Mouse (Mus musculus) forebrain, embryonic 10.5 days (tissue): ENCODE data around the gene Gm45808. TPM values are rescaled to one million over a fixed set of nuclear protein-coding genes. Genes with fewer than 3 reads are reported as not detected.
"Not testable (repeated sequence)": the region's sequence is repeated elsewhere in the genome, so short reads cannot be mapped to it uniquely, and the experiment has no call there.

Source experiments
- DNase-seq: peaks from one replicate; pipeline ENCODE4 v3.0.0-alpha.2; 2017; ENCODE audit warnings: low spot score; ENCODE audit errors: extremely low spot score
- H3K27ac ChIP-seq: fragments of 300-500 bp; sonication (generic); 2 replicates; pipeline ENCODE4 v1.5.1; 2016; ENCODE audit warnings: mild to moderate bottlenecking
- H3K27me3 ChIP-seq: fragments of 300-500 bp; sonication (generic); 2 replicates; pipeline ENCODE4 v1.6.1; 2016; ENCODE audit warnings: mild to moderate bottlenecking; ENCODE audit not compliant: poor library complexity, severe bottlenecking
- H3K36me3 ChIP-seq: fragments of 300-500 bp; sonication (generic); replicated peaks from 2 replicates; pipeline ENCODE4 v1.6.1; 2016; ENCODE audit warnings: mild to moderate bottlenecking, moderate library complexity
- H3K4me1 ChIP-seq: fragments of 300-500 bp; sonication (generic); 2 replicates; pipeline ENCODE4 v1.6.1; 2016
- H3K4me3 ChIP-seq: fragments of 300-500 bp; sonication (generic); 2 replicates; pipeline ENCODE4 v1.5.1; 2016; ENCODE audit warnings: mild to moderate bottlenecking, moderate library complexity
- H3K9me3 ChIP-seq: fragments of 300-500 bp; sonication (generic); 2 replicates; pipeline ENCODE4 v1.6.1; 2016; ENCODE audit warnings: mild to moderate bottlenecking, moderate library complexity
- WGBS: fragments of 180-500 bp; shearing (Covaris S2); methylation state at CpG from one replicate; pipeline ENCODE4 v1.1.7; 2016; 5-methylcytosine and 5-hydroxymethylcytosine counted together
- polyA plus RNA-seq: library from polyadenylated mRNA; unstranded; fragments of >200 nt; fragmentation: Nextera tagmentation; extraction: Ambion mirVana; gene quantifications from 2 replicates; pipeline ENCODE4 v1.2.1, GENCODE M21; 2016

Gm45808 gene
- polyA plus RNA-seq, 1 experiment from 2014 or later: not detected

- not testable (repeated sequence) for H3K27me3 ChIP-seq, H3K27ac ChIP-seq
- 93% methylated on average over 4 of the region's 4 CpGs for WGBS
Observed at GRCm38 (mm10) chr7:45480310-45480709, 6.3 kb downstream of the Gm45808 start.

GRCm38 (mm10) chr7:45478774-45479173 lies 7.8 kb downstream of the Gm45808 start:
- H3K27me3 ChIP-seq: no peaks in the 10 kb centered on the region
- no peak overlapping the region for H3K4me3 ChIP-seq
- H3K4me1 ChIP-seq: no peaks in the 10 kb centered on the region
- H3K36me3 ChIP-seq: peaks cover 11% of the 10 kb centered on the region
- no peaks in the 10 kb centered on the region for H3K9me3 ChIP-seq
- DNase-seq: no peak
- WGBS: 97% methylated on average over 7 of the region's 7 CpGs
- no peak overlapping the region for H3K27ac ChIP-seq

More at GRCm38 (mm10) chr7:45480310-45480709, 6.3 kb downstream of the Gm45808 start:
- not testable (repeated sequence) for H3K4me3 ChIP-seq, H3K9me3 ChIP-seq, H3K4me1 ChIP-seq, DNase-seq
- peaks cover 11% of the 10 kb centered on the region for H3K36me3 ChIP-seq

- no peak for DNase-seq
- Histone ChIP-seq H3K36me3 (peaks cover 11% of the 10 kb centered on the region), H3K4me1 (no peaks in the 10 kb centered on the region), H3K27ac (no peak overlapping the region), H3K9me3 (no peaks in the 10 kb centered on the region), H3K4me3 (no peak overlapping the region), H3K27me3 (no peaks in the 10 kb centered on the region)
- WGBS: 20% methylated on average over 3 of the region's 3 CpGs
Observed at GRCm38 (mm10) chr7:45477003-45477402, 9.6 kb downstream of the Gm45808 start.

GRCm38 (mm10) chr7:45476453-45476852 lies 10.2 kb downstream of the Gm45808 start:
- H3K27me3 ChIP-seq: no peaks in the 10 kb centered on the region
- H3K36me3 ChIP-seq: peaks cover 11% of the 10 kb centered on the region
- DNase-seq: no peak
- no peaks in the 10 kb centered on the region for H3K9me3 ChIP-seq
- no peak overlapping the region for H3K27ac ChIP-seq
- 60% methylated on average over 1 of the region's 1 CpGs for WGBS
- no peak overlapping the region for H3K4me3 ChIP-seq
- no peaks in the 10 kb centered on the region for H3K4me1 ChIP-seq

GRCm38 (mm10) chr7:45475291-45475969 lies 11.2 kb downstream of the Gm45808 start:
- Histone ChIP-seq H3K9me3 (no peaks in the 10 kb centered on the region), H3K27me3 (no peaks in the 10 kb centered on the region), H3K27ac (peak overlapping the region; percentile 48), H3K4me1 (no peaks in the 10 kb centered on the region), H3K36me3 (peaks cover 11% of the 10 kb centered on the region), H3K4me3 (peak overlapping the region; percentile 28)
- no peak for DNase-seq
- 70% methylated on average over 16 of the region's 16 CpGs for WGBS

GRCm38 (mm10) chr7:45470869-45471268 lies 15.7 kb downstream of the Gm45808 start:
- 18% methylated on average over 3 of the region's 3 CpGs for WGBS
- H3K9me3 ChIP-seq: no peaks in the 10 kb centered on the region
- H3K36me3 ChIP-seq: peaks cover 3% of the 10 kb centered on the region; the same call in 1 of the 2 replicates
- H3K27ac ChIP-seq: no peak overlapping the region
- H3K4me1 ChIP-seq: peaks cover 14% of the 10 kb centered on the region
- DNase-seq: peak; percentile 55
- no peak overlapping the region for H3K4me3 ChIP-seq
- no peaks in the 10 kb centered on the region for H3K27me3 ChIP-seq

- Histone ChIP-seq H3K9me3 (no peaks in the 10 kb centered on the region), H3K27me3 (no peaks in the 10 kb centered on the region), H3K4me1 (peaks cover 25% of the 10 kb centered on the region), H3K4me3 (peak overlapping the region; percentile 96), H3K36me3 (peaks cover 37% of the 10 kb centered on the region), H3K27ac (peak overlapping the region; percentile 94)
- DNase-seq: no peak
- WGBS: 30% methylated on average over 7 of the region's 7 CpGs
Observed at GRCm38 (mm10) chr7:45467090-45467670, 19.4 kb downstream of the Gm45808 start.

- Histone ChIP-seq H3K4me3 (peak within 1 kb of the TSS; percentile 96), H3K27ac (peak within 1 kb of the TSS; percentile 94), H3K9me3 (no peaks in the 10 kb centered on the region), H3K36me3 (peaks cover 44% of the 10 kb centered on the region), H3K27me3 (no peaks in the 10 kb centered on the region), H3K4me1 (peaks cover 30% of the 10 kb centered on the region)
- WGBS: under 1% methylated on average over 57 of the region's 58 CpGs
- DNase-seq: peak; percentile 95
Observed at GRCm38 (mm10) chr7:45466283-45467089, 20.1 kb downstream of the Gm45808 start, which contains the start of gene Bax. Gene Bax, minus strand, starts transcription at chr7:45466898.

GRCm38 (mm10) chr7:45465549-45465948 lies 21.1 kb downstream of the Gm45808 start:
- 81% methylated on average over 9 of the region's 9 CpGs for WGBS
- no peak for DNase-seq
- Histone ChIP-seq H3K4me3 (peak overlapping the region; percentile 96), H3K9me3 (no peaks in the 10 kb centered on the region), H3K27ac (peak overlapping the region; percentile 94), H3K27me3 (no peaks in the 10 kb centered on the region), H3K4me1 (peaks cover 39% of the 10 kb centered on the region), H3K36me3 (peaks cover 54% of the 10 kb centered on the region)

- Histone ChIP-seq H3K27ac (no peak overlapping the region), H3K36me3 (peaks cover 57% of the 10 kb centered on the region), H3K9me3 (no peaks in the 10 kb centered on the region), H3K4me3 (peak overlapping the region; percentile 96), H3K27me3 (no peaks in the 10 kb centered on the region), H3K4me1 (peaks cover 44% of the 10 kb centered on the region)
- WGBS: 96% methylated on average over 12 of the region's 12 CpGs
- no peak for DNase-seq
Observed at GRCm38 (mm10) chr7:45465112-45465511, 21.5 kb downstream of the Gm45808 start.

- DNase-seq: no peak
- Histone ChIP-seq H3K9me3 (no peaks in the 10 kb centered on the region), H3K4me1 (peaks cover 47% of the 10 kb centered on the region), H3K4me3 (no peak overlapping the region), H3K27me3 (no peaks in the 10 kb centered on the region), H3K36me3 (peaks cover 57% of the 10 kb centered on the region), H3K27ac (no peak overlapping the region)
- 94% methylated on average over 7 of the region's 7 CpGs for WGBS
Observed at GRCm38 (mm10) chr7:45463987-45464778, 22.4 kb downstream of the Gm45808 start.

- WGBS: 78% methylated on average over 4 of the region's 4 CpGs
- H3K27me3 ChIP-seq, H3K4me3 ChIP-seq, H3K27ac ChIP-seq, H3K9me3 ChIP-seq, DNase-seq: not testable (repeated sequence)
- Histone ChIP-seq H3K4me1 (peaks cover 56% of the 10 kb centered on the region), H3K36me3 (peaks cover 66% of the 10 kb centered on the region)
Observed at GRCm38 (mm10) chr7:45462868-45463267, 23.7 kb downstream of the Gm45808 start.
